ENCODE assay signal across 21 mouse cellular contexts in genomic region chr4:85363205-85363604, GRCm38 (mm10).
DNase-seq lines count a peak whose midpoint lies in the region; ATAC-seq lines count a peak whose summit lies in the region.
"Had no signal": no experiment of that assay in that cellular context is flagged by ENCODE, and none has a peak within 500 bp of the region (broad histone marks: within the 10 kb centered on the region; RNA-seq: fewer than 3 reads in every experiment).

No protein-coding gene starts in this region.

- H3K9ac ChIP-seq in kidney, embryonic 14.5 days (ENCODE audit: low read depth, low read length): no peak overlapping the region
- H3K9ac ChIP-seq: limb, embryonic 15.5 days; liver, embryonic 14.5 days; lung, embryonic 14.5 days; midbrain, embryonic 15.5 days had no signal

- H3K27me3 ChIP-seq in kidney, embryonic 14.5 days (ENCODE audit: control insufficient read depth, insufficient read depth, low read length): no peaks in the 10 kb centered on the region
- H3K27me3 ChIP-seq: limb, embryonic 15.5 days; megakaryocyte, embryonic 14.5 days; midbrain, embryonic 15.5 days had no signal

- WGBS in kidney, embryonic 14.5 days: 77% methylated on average over 4 of the region's 4 CpGs

- H3K4me2 ChIP-seq in kidney, embryonic 14.5 days (replicated peaks; ENCODE audit: low read depth, low read length): no peak overlapping the region
- H3K4me2 ChIP-seq: limb, embryonic 15.5 days; lung, embryonic 14.5 days; midbrain, embryonic 15.5 days had no signal

- H3K4me3 ChIP-seq in kidney, embryonic 14.5 days (ENCODE audit: low read length): no peak overlapping the region
- H3K4me3 ChIP-seq: forebrain, embryonic 10.5 days; limb, embryonic 15.5 days; megakaryocyte, embryonic 14.5 days; midbrain, embryonic 15.5 days had no signal

- no peak for ATAC-seq in kidney, embryonic 14.5 days (ENCODE audit: low FRiP score, low TSS enrichment)
- ATAC-seq: forebrain, embryonic 16.5 days; inflammation-experienced regulatory T-cells, adult 6 months; midbrain, embryonic 15.5 days had no signal

- no peaks in the 10 kb centered on the region for H3K4me1 ChIP-seq in kidney, embryonic 14.5 days (ENCODE audit: control insufficient read depth, insufficient read depth, low read length)
- H3K4me1 ChIP-seq: forebrain, embryonic 10.5 days; limb, embryonic 15.5 days; megakaryocyte, embryonic 14.5 days; midbrain, embryonic 15.5 days had no signal

- intact Hi-C loops in left cerebral cortex, postnatal 4 days (cut with DNase I): no loop called here
- intact Hi-C loops in left cerebral cortex, postnatal 10 days (cut with DNase I): no loop called here

- peak; percentile 25 to 37 for DNase-seq in cerebellum, postnatal 10 days
- no peak for DNase-seq in cerebellum, adult 9-11 months
- peak; percentile 12 for DNase-seq in left cerebral cortex, postnatal 4 days
- no peak for DNase-seq in left cerebral cortex, postnatal 10 days (ENCODE audit: extremely low spot score in 1 of 2, low spot score in 2 of 2)
- DNase-seq in fat pad, adult 2 months (ENCODE audit: extremely low read depth, low read depth, low spot score): peak; percentile 8
- peak; percentile 12 for DNase-seq in mesoderm, embryonic 11.5 days (ENCODE audit: low read depth, low spot score)
- DNase-seq in adrenal gland, adult 2 months: no peak
- DNase-seq: adrenal gland, postnatal 25 days; cerebellum, adult 9-10 months; gastrocnemius, postnatal 14 days; kidney, adult 18-20 months; kidney, postnatal 10 days; lung, embryonic 14.5 days had no signal

- no peak overlapping the region for H3K27ac ChIP-seq in kidney, embryonic 14.5 days (ENCODE audit: low read depth, low read length)
- H3K27ac ChIP-seq: forebrain, embryonic 10.5 days; limb, embryonic 15.5 days; liver, embryonic 14.5 days; midbrain, embryonic 15.5 days had no signal

- no peaks in the 10 kb centered on the region for H3K9me3 ChIP-seq in kidney, embryonic 14.5 days (ENCODE audit: control insufficient read depth, low read length)
- H3K9me3 ChIP-seq: forebrain, embryonic 10.5 days; limb, embryonic 15.5 days; midbrain, embryonic 15.5 days had no signal

- no peaks in the 10 kb centered on the region for H3K36me3 ChIP-seq in kidney, embryonic 14.5 days (ENCODE audit: control insufficient read depth, insufficient read depth, low read length)
- H3K36me3 ChIP-seq: forebrain, embryonic 10.5 days; limb, embryonic 15.5 days; midbrain, embryonic 15.5 days had no signal

Comparison
In these comparisons a context has a peak if more than half of its experiments do, and no peak if none do; other contexts are left out.
1. DNase-seq: peak in cerebellum, postnatal 10 days (2 of 2), left cerebral cortex, postnatal 4 days (single experiment), fat pad, adult 2 months (single experiment) and mesoderm, embryonic 11.5 days (single experiment); none in cerebellum, adult 9-11 months (single experiment), left cerebral cortex, postnatal 10 days (0 of 2) and adrenal gland, adult 2 months (single experiment).